7 mouse cellular contexts compared by ENCODE assay signal in genomic region chr2:39252275-39252674, GRCm38 (mm10). TPM values are rescaled to one million over a fixed set of nuclear protein-coding genes. Genes with fewer than 3 reads are reported as not detected.
DNase-seq lines count a peak whose midpoint lies in the region; ATAC-seq lines count a peak whose summit lies in the region.
"Not testable (repeated sequence)": the region's sequence is repeated elsewhere in the genome, so short reads cannot be mapped to it uniquely, and the experiment has no call there.

No protein-coding gene starts in this region.

- 84% methylated on average over 11 of the region's 11 CpGs for WGBS in forebrain, embryonic 13.5 days

- not testable (repeated sequence) for H3K36me3 ChIP-seq in forebrain, embryonic 13.5 days (ENCODE audit: poor library complexity, severe bottlenecking)

- not testable (repeated sequence) for H3K27ac ChIP-seq in forebrain, embryonic 13.5 days

- H3K4me1 ChIP-seq in forebrain, embryonic 13.5 days, result not testable (repeated sequence)

- peak; percentile 52; the same call in 1 of the 2 replicates for ATAC-seq in cerebellum, adult (ENCODE audit: insufficient number of reproducible peaks, low FRiP score, low TSS enrichment)
- peak; percentile 79; the same call in 1 of the 2 replicates for ATAC-seq in forebrain, embryonic 13.5 days

- H3K9ac ChIP-seq in forebrain, embryonic 13.5 days, result not testable (repeated sequence)

- H3K4me3 ChIP-seq in forebrain, embryonic 13.5 days, result not testable (repeated sequence)

- not testable (repeated sequence) for H3K9me3 ChIP-seq in forebrain, embryonic 13.5 days (replicated peaks)

- peak; percentile 76 for DNase-seq in cerebellum, adult 9-10 months
- peak; percentile 3 to 13 for DNase-seq in frontal cortex, postnatal 36 days (ENCODE audit: low spot score in 2 of 2)
- DNase-seq in layer of hippocampus, adult 9-10 months (ENCODE audit: low spot score), result peak; percentile 21
- peak; percentile 8 to 60 for DNase-seq in left cerebral cortex, postnatal 14 days (ENCODE audit: low spot score in 2 of 2)
- peak; percentile 58 for DNase-seq in right cerebral cortex, postnatal 4 days

- not testable (repeated sequence) for H3K27me3 ChIP-seq in forebrain, embryonic 13.5 days

- not testable (repeated sequence) for H3K4me2 ChIP-seq in forebrain, embryonic 13.5 days

- intact Hi-C loops in left cerebral cortex, postnatal 14 days (cut with DNase I), result not testable (repeated sequence)

RNA-seq across cellular contexts. Expression of gene Ppp6c, which starts 26.0 kb away (rescaled TPM):
- 76.4 and 79.7 TPM in 2 replicates for polyA plus RNA-seq in forebrain, embryonic 13.5 days (2015; fragmentation: Nextera tagmentation; extraction: Ambion mirVana)
- total RNA-seq in left cerebral cortex, postnatal 14 days (2021), result 10 to 100 TPM; 64.4 to 69.0 TPM

Comparison
In these comparisons a context has a peak if more than half of its experiments do, and no peak if none do; other contexts are left out.
1. DNase-seq: peak in every context shown above with its lines; median percentile 76 in cerebellum, adult 9-10 months; 58 in right cerebral cortex, postnatal 4 days; 34 in left cerebral cortex, postnatal 14 days; 21 in layer of hippocampus, adult 9-10 months; 8 in frontal cortex, postnatal 36 days.